Mouse (Mus musculus) C2C12 (cell line): ENCODE measurements around the gene Tmem158.
A peak's percentile ranks its signal among the peaks of the same experiment; 100 is the strongest.

Experiments used
- CTCF ChIP-seq: IDR thresholded peaks from one replicate; pipeline ENCODE4 v1.5.1; 2011; ENCODE audit not compliant: control insufficient read depth, insufficient read depth, insufficient read length
- FOSL1 ChIP-seq: IDR thresholded peaks from one replicate; pipeline ENCODE4 v1.8.0; 2011; ENCODE audit warnings: mild to moderate bottlenecking, low read length; ENCODE audit not compliant: poor library complexity, insufficient read depth, severe bottlenecking
- MAX ChIP-seq: IDR thresholded peaks from one replicate; pipeline ENCODE4 v1.6.1; 2011; ENCODE audit warnings: mild to moderate bottlenecking, control low read depth
- MYOD1 ChIP-seq: IDR thresholded peaks from one replicate; pipeline ENCODE4 v1.6.1; 2011; ENCODE audit warnings: low read depth; ENCODE audit not compliant: control insufficient read depth, insufficient read length
- USF1 ChIP-seq: IDR thresholded peaks from one replicate; pipeline ENCODE4 v1.6.1; 2011; ENCODE audit warnings: low read depth, mild to moderate bottlenecking, control low read depth, moderate library complexity

GRCm38 (mm10) chr9:123243988-123244387 lies 16.6 kb downstream of the Tmem158 start:
- TF ChIP-seq FOSL1, result peak; percentile 53
- no peak for TF ChIP-seq CTCF
- TF ChIP-seq MAX, result no peak
- TF ChIP-seq USF1, result no peak
- no peak for TF ChIP-seq MYOD1
